Mouse (Mus musculus) heart, postnatal 36 days (tissue): ENCODE results near the gene Zfp36l2. TPM values are rescaled to one million over a fixed set of nuclear protein-coding genes. Genes with fewer than 3 reads are reported as not detected.

ENCODE experiments used
- DNase-seq, 2 experiments: peaks; one replicate each; pipeline ENCODE4 v3.0.0; 2021 to 2022
- intact Hi-C: fragments of 180-260 bp; cut with DNase I; formaldehyde crosslinking; loops from one replicate; pipeline ENCODE4 v1.15.1; 2025
- total RNA-seq, 2 experiments: library from RNA; stranded (reverse); gene quantifications; 2 replicates each; pipeline ENCODE4 v1.2.3; 2021

The Zfp36l2 gene
- total RNA-seq, 2 experiments from 2014 or later = 26.4 to 31.6 TPM

GRCm38 (mm10) chr17:84140822-84141507 lies 46.8 kb downstream of the Zfp36l2 start:
- peak in 1 of 2 experiments; percentile 51 for DNase-seq
- intact Hi-C loops = no loop called here

DNA sequence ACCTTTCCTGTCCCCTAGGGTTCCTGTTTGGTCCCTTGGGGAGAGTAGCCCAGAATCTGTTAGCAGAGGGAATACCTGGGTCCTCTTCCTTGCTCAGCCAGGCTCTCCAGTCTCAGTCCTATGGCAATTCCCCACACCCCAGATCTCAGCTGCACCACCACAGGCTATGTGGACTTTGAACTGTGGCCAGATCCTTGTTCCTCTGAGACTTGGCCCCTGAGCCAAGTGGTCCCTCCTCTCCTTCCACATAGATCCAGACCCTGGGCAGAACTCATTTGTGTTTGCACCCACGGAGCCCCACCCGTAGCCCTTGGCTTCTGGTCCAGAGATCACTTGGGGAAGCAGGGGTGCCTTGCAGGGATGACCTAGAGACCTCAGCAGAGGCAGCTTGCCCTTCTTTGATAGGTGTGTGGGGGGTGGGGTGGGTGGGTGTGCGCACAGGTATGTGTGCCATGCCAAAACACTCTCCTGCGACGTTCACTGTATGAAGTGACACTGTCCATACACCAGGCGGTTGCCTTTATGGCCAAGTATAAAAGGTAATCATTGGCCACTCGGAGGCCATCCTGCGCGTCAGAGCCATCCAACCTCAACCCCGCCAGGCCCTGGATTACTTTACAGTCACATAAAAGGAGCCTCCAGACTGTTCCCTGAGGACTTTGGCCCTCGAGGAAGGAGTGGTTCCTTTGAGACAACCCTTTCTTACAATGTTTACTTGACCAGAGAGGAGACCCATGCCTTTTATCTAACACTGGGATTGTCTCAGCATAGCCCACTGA lies 50.2 kb downstream of the Zfp36l2 start:
- intact Hi-C loops = no loop called here
- no peak for DNase-seq

DNA sequence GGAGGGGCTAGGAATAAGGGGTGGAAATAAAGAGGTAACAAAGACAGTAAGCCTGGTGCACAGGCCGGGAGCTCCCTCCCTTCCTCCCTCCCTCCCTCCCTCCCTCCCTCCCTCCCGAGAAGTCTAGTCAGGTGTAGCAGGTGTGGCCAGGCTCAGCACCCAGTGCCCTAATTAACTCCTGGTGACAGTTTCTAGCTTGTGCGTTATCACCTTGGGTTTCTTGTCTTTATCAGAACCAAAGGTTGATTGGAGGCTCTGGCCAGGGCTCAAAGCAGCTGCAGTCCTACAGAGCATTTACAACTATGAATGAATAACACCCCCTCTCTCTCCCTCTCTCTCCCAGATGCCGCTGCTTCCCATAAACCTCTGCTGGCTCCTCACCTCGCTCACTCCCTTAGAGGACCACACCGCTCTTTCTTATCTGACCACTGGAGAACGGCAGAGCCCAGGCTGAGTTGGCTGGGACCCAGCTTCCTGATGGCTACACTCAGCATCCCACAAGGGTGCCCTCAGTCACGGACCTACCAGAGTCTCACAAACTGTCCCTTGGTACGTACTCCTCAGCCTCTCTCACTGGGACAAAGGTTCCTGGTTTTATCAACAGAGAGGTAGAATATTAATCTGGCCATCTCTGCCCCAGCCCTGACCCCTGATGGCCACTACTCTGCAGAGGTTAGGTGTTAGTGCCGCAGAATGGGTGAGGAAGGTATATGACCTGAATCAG lies 50.9 kb downstream of the Zfp36l2 start:
- DNase-seq = no peak
- intact Hi-C loops = no loop called here

DNA sequence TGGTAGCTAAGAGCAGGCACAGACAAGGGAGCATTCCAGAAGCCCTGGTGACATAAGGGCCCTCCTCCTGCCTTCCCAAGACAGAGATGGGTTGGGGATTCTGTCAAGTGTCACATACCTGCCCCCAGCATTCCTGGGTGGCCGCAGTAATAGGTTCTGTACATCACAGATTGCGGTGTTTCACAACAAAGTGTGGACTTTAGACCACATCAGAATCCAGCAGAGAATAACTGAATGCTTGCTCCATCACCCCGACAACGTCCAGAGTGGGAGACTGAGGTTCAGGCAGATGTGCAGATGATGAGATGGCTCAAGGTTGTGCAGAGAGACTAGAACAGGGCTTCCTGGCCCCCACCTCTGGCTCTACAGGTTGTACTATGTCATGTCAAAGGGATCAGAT lies 51.5 kb downstream of the Zfp36l2 start:
- DNase-seq = no peak
- intact Hi-C loops = no loop called here

DNA sequence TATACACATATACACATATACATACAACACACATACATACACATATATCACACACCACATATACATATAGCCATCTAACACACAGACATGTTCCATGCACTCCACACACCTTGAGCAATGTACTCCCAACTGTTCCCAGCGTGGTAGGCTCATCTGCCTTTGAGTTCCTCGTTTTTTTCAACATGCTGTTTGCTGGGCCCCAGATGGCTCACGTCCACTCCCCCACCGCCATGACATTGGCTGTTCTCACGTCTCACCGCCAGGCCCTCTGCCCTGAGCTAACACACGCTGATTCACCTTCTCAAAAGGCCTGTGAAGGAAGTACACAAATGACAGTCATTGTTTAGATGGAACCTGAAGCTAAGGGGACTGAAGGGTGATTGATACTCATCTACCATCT lies 52.5 kb downstream of the Zfp36l2 start:
- DNase-seq = no peak
- intact Hi-C loops = no loop called here
